Mouse (Mus musculus) heart, postnatal 0 days (tissue): ENCODE results near the gene Hspb2.

Source experiments
- CTCF ChIP-seq: IDR thresholded peaks from 2 replicates; pipeline ENCODE4 v1.5.1; 2016; ENCODE audit warnings: antibody characterized with exemption, control low read depth, low read depth
- EP300 ChIP-seq: IDR thresholded peaks from 2 replicates; pipeline ENCODE4 v1.6.1; 2016; ENCODE audit warnings: antibody characterized with exemption, low read depth

DNA sequence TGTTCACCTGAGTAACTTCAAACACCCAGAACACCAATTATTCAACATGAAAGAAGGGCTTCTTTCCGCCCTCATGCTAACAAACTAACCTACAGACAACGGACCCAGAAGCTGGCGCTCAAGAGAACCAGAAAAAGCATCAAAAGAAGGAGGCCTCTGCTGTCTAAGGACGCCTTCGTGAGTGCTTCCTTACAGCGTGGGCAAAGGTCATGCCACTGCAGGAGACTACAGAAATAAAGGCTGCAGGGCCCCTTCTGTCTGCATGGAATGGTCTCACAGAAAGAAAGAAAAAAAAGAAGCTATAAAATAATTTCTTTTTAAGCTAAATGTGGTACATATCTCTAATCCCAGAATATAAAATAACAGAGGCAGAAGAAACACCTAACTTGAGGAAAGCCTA is 47.2 kb downstream of the Hspb2 start:
- TF ChIP-seq EP300 (no peak), CTCF (no peak)
